Mouse (Mus musculus): Measurements from ENCODE around the gene Elk4.

GRCm38 (mm10) chr1:132067261-132068255, 60.2 kb downstream of the Elk4 start, which contains the start of gene Mfsd4a:
- TF ChIP-seq POLR2A (IDR thresholded peaks at IDR 0.05; ENCODE audit: borderline replicate concordance, insufficient read depth, low read length) (peak; percentile 86), CTCF (IDR thresholded peaks at IDR 0.05; ENCODE audit: borderline replicate concordance, insufficient read depth, low read depth, low read length) (no peak)

All from cerebellum, adult 2 months (tissue).